Mouse (Mus musculus) intestine, postnatal 0 days (tissue): Measurements from ENCODE around the gene Aifm3. TPM values are rescaled to one million over a fixed set of nuclear protein-coding genes. Genes with fewer than 3 reads are reported as not detected.

ENCODE experiments used
- ATAC-seq: fragments of 200-750 bp; cut with Nextera tagmentation; 2 replicates; pipeline ENCODE4 v1.8.0; 2017; ENCODE audit warnings: mild to moderate bottlenecking, moderate TSS enrichment, moderate library complexity
- H3K27ac ChIP-seq: fragments of 300-500 bp; sonication (generic); 2 replicates; pipeline ENCODE4 v1.5.1; 2014; ENCODE audit warnings: mild to moderate bottlenecking, low read depth, low read length, moderate library complexity
- H3K27me3 ChIP-seq: fragments of 300-500 bp; sonication (generic); replicated peaks from 2 replicates; pipeline ENCODE4 v1.6.1; 2014; ENCODE audit warnings: low read length, mixed read lengths; ENCODE audit not compliant: control insufficient read depth, insufficient read depth
- H3K36me3 ChIP-seq: fragments of 300-500 bp; sonication (generic); 2 replicates; pipeline ENCODE4 v1.6.1; 2014; ENCODE audit warnings: mild to moderate bottlenecking, moderate library complexity; ENCODE audit not compliant: control insufficient read depth, insufficient read depth
- H3K4me1 ChIP-seq: fragments of 300-500 bp; sonication (generic); replicated peaks from 2 replicates; pipeline ENCODE4 v1.6.1; 2014; ENCODE audit warnings: antibody characterized with exemption, low read length, mixed read lengths; ENCODE audit not compliant: control insufficient read depth, insufficient read depth
- H3K4me2 ChIP-seq: fragments of 300-500 bp; sonication (generic); replicated peaks from 2 replicates; pipeline ENCODE4 v1.6.1; 2014; ENCODE audit warnings: low read depth, mild to moderate bottlenecking, moderate library complexity
- H3K4me3 ChIP-seq: fragments of 300-500 bp; sonication (generic); 2 replicates; pipeline ENCODE4 v1.5.1; 2014; ENCODE audit warnings: low read depth, low read length
- H3K9ac ChIP-seq: fragments of 300-500 bp; sonication (generic); 2 replicates; pipeline ENCODE4 v1.6.1; 2014; ENCODE audit warnings: mild to moderate bottlenecking, low read depth, low read length
- H3K9me3 ChIP-seq: fragments of 300-500 bp; sonication (generic); 2 replicates; pipeline ENCODE4 v1.6.1; 2016; ENCODE audit warnings: mixed run types; ENCODE audit not compliant: control insufficient read depth
- CTCF ChIP-seq: sonication (generic); IDR thresholded peaks from 2 replicates; pipeline ENCODE4 v1.5.1; 2016; ENCODE audit warnings: low read depth, mild to moderate bottlenecking, control low read depth, antibody characterized with exemption, moderate library complexity
- WGBS: fragments of 180-500 bp; shearing (Covaris S2); extraction: QIAGEN DNeasy Blood & Tissue Kit; methylation state at CpG from one replicate; pipeline ENCODE4 v1.1.7; 2014; 5-methylcytosine and 5-hydroxymethylcytosine counted together
- polyA plus RNA-seq: library from polyadenylated mRNA; unstranded; fragments of >200 nt; fragmentation: Nextera tagmentation; extraction: Ambion mirVana; gene quantifications from 2 replicates; pipeline ENCODE4 v1.2.1, GENCODE M21; 2015

Aifm3 gene
- polyA plus RNA-seq, 1 experiment from 2014 or later = 7.2 TPM

GRCm38 (mm10) chr16:17530640-17531288 lies 41.4 kb downstream of the Aifm3 start, which contains the start of gene Thap7:
TSS of gene Thap7 (minus strand) at chr16:17531136.
- Histone ChIP-seq H3K4me1 (peaks cover 5% of the 10 kb centered on the region), H3K27ac (peak within 1 kb of the TSS; percentile 99), H3K27me3 (no peaks in the 10 kb centered on the region), H3K4me3 (peak within 1 kb of the TSS; percentile 63), H3K4me2 (peak within 1 kb of the TSS; percentile 80), H3K36me3 (peaks cover 27% of the 10 kb centered on the region), H3K9me3 (no peaks in the 10 kb centered on the region), H3K9ac (peak within 1 kb of the TSS; percentile 80)
- WGBS = under 1% methylated on average over 66 of the region's 67 CpGs
- no peak for TF ChIP-seq CTCF
- peak; percentile 91 for ATAC-seq

GRCm38 (mm10) chr16:17532271-17532670 lies 42.9 kb downstream of the Aifm3 start:
- WGBS = 55% methylated on average over 4 of the region's 4 CpGs

GRCm38 (mm10) chr16:17532676-17533329 lies 43.4 kb downstream of the Aifm3 start:
- peaks cover 13% of the 10 kb centered on the region; the same call in 1 of the 2 replicates for H3K36me3 ChIP-seq
- H3K27me3 ChIP-seq = no peaks in the 10 kb centered on the region
- no peak overlapping the region for H3K4me2 ChIP-seq
- no peak overlapping the region for H3K4me3 ChIP-seq
- peaks cover 5% of the 10 kb centered on the region for H3K4me1 ChIP-seq
- H3K9ac ChIP-seq = no peak overlapping the region
- H3K27ac ChIP-seq = peak overlapping the region; percentile 23
- no peaks in the 10 kb centered on the region for H3K9me3 ChIP-seq
- 54% methylated on average over 14 of the region's 14 CpGs for whole genome bisulfite sequencing
- TF ChIP-seq CTCF = no peak
- ATAC-seq = peak; percentile 40

More at GRCm38 (mm10) chr16:17532271-17532670, 42.9 kb downstream of the Aifm3 start:
- Histone ChIP-seq H3K4me2 (no peak overlapping the region), H3K27me3 (no peaks in the 10 kb centered on the region), H3K4me3 (no peak overlapping the region), H3K9me3 (no peaks in the 10 kb centered on the region), H3K36me3 (peaks cover 18% of the 10 kb centered on the region; the same call in 1 of the 2 replicates), H3K27ac (peak overlapping the region; percentile 23), H3K4me1 (peaks cover 5% of the 10 kb centered on the region), H3K9ac (no peak overlapping the region)
- ATAC-seq = no peak
- TF ChIP-seq CTCF = peak; percentile 77

- no peak for TF ChIP-seq CTCF
- WGBS = 94% methylated on average over 3 of the region's 3 CpGs
Observed at GRCm38 (mm10) chr16:17536584-17536983, 47.2 kb downstream of the Aifm3 start.

GRCm38 (mm10) chr16:17542632-17543031 lies 53.2 kb downstream of the Aifm3 start:
- H3K4me2 ChIP-seq = no peak overlapping the region
- ATAC-seq = no peak
- H3K9ac ChIP-seq = no peak overlapping the region
- 66% methylated on average over 2 of the region's 2 CpGs for WGBS
- TF ChIP-seq CTCF = no peak
- H3K36me3 ChIP-seq = no peaks in the 10 kb centered on the region
- H3K27me3 ChIP-seq = no peaks in the 10 kb centered on the region; the same call in 1 of the 2 replicates
- no peak overlapping the region for H3K27ac ChIP-seq
- H3K4me1 ChIP-seq = no peaks in the 10 kb centered on the region
- H3K9me3 ChIP-seq = no peaks in the 10 kb centered on the region
- no peak overlapping the region for H3K4me3 ChIP-seq

More at GRCm38 (mm10) chr16:17536584-17536983, 47.2 kb downstream of the Aifm3 start:
- Histone ChIP-seq H3K9me3 (no peaks in the 10 kb centered on the region), H3K36me3 (no peaks in the 10 kb centered on the region), H3K4me2 (no peak overlapping the region), H3K27ac (no peak overlapping the region), H3K4me3 (no peak overlapping the region), H3K4me1 (peaks cover 2% of the 10 kb centered on the region), H3K9ac (no peak overlapping the region), H3K27me3 (no peaks in the 10 kb centered on the region; the same call in 1 of the 2 replicates)
- ATAC-seq = no peak

- Histone ChIP-seq H3K9ac (no peak overlapping the region), H3K4me3 (no peak overlapping the region), H3K9me3 (no peaks in the 10 kb centered on the region), H3K27ac (no peak overlapping the region), H3K4me2 (no peak overlapping the region), H3K27me3 (no peaks in the 10 kb centered on the region), H3K36me3 (no peaks in the 10 kb centered on the region), H3K4me1 (no peaks in the 10 kb centered on the region)
- TF ChIP-seq CTCF = no peak
- WGBS = 73% methylated on average over 7 of the region's 7 CpGs
- no peak for ATAC-seq
Observed at GRCm38 (mm10) chr16:17552837-17553236, 63.4 kb downstream of the Aifm3 start.
